Comparison of ENCODE assay signal across 8 mouse cellular contexts in genomic region chr11:62788935-62789616, GRCm38 (mm10). TPM values are rescaled to one million over a fixed set of nuclear protein-coding genes. Genes with fewer than 3 reads are reported as not detected.
DNase-seq lines count a peak whose midpoint lies in the region; ATAC-seq and TF ChIP-seq lines count a peak whose summit lies in the region.

TSS of gene Zfp286 (minus strand) at chr11:62789462.

- no peaks in the 10 kb centered on the region for H3K4me1 ChIP-seq in bone marrow macrophage, adult 2 months (ENCODE audit: control insufficient read depth, insufficient read depth, low read length)
- H3K4me1 ChIP-seq in embryonic facial prominence, embryonic 14.5 days (ENCODE audit: control insufficient read depth, insufficient read depth, low read length) = peaks cover 7% of the 10 kb centered on the region
- H3K4me1 ChIP-seq in heart, embryonic 10.5 days = peaks cover 11% of the 10 kb centered on the region; the same call in 1 of the 2 replicates
- H3K4me1 ChIP-seq in limb, embryonic 13.5 days = peaks cover 8% of the 10 kb centered on the region
- peaks cover 8% of the 10 kb centered on the region; the same call in 1 of the 2 replicates for H3K4me1 ChIP-seq in midbrain, embryonic 14.5 days (ENCODE audit: control insufficient read depth, insufficient read depth, low read length)

- peak; percentile 98 for ATAC-seq in embryonic facial prominence, embryonic 14.5 days (ENCODE audit: low read depth)
- peak; percentile 95 for ATAC-seq in limb, embryonic 13.5 days (ENCODE audit: low FRiP score, low read depth)
- ATAC-seq in midbrain, embryonic 14.5 days (ENCODE audit: low FRiP score, low TSS enrichment) = peak; percentile 95
- ATAC-seq in erythroid progenitor cell, adult 5-6 weeks (replicated peaks; ENCODE audit: low FRiP score, poor library complexity, severe bottlenecking) = no peak

- H3K27me3 ChIP-seq in embryonic facial prominence, embryonic 14.5 days (replicated peaks; ENCODE audit: control insufficient read depth, insufficient read depth, low read length) = no peaks in the 10 kb centered on the region
- H3K27me3 ChIP-seq in heart, embryonic 10.5 days (ENCODE audit: insufficient read depth, poor library complexity, severe bottlenecking) = no peaks in the 10 kb centered on the region
- H3K27me3 ChIP-seq in limb, embryonic 13.5 days = no peaks in the 10 kb centered on the region
- H3K27me3 ChIP-seq in midbrain, embryonic 14.5 days (ENCODE audit: control insufficient read depth, insufficient read depth, low read length) = no peaks in the 10 kb centered on the region

- TF ChIP-seq CTCF in bone marrow macrophage, adult 2 months (IDR thresholded peaks at IDR 0.05; ENCODE audit: low read depth, low read length) = no peak

- WGBS in embryonic facial prominence, embryonic 14.5 days = 5% methylated on average over 30 of the region's 34 CpGs
- WGBS in heart, embryonic 10.5 days = 8% methylated on average over 34 of the region's 34 CpGs
- 8% methylated on average over 34 of the region's 34 CpGs for WGBS in limb, embryonic 13.5 days
- WGBS in midbrain, embryonic 14.5 days = 6% methylated on average over 34 of the region's 34 CpGs

- H3K9me3 ChIP-seq in embryonic facial prominence, embryonic 14.5 days (ENCODE audit: control insufficient read depth, low read length) = peaks cover 13% of the 10 kb centered on the region
- no peaks in the 10 kb centered on the region for H3K9me3 ChIP-seq in heart, embryonic 10.5 days
- H3K9me3 ChIP-seq in limb, embryonic 13.5 days = peaks cover 11% of the 10 kb centered on the region
- H3K9me3 ChIP-seq in midbrain, embryonic 14.5 days (ENCODE audit: control insufficient read depth, low read length) = peaks cover 8% of the 10 kb centered on the region

- H3K4me3 ChIP-seq in bone marrow macrophage, adult 2 months (ENCODE audit: insufficient read depth, low read length) = peak within 1 kb of the TSS; percentile 45
- H3K4me3 ChIP-seq in embryonic facial prominence, embryonic 14.5 days (ENCODE audit: low read depth, low read length) = peak within 1 kb of the TSS; percentile 67
- H3K4me3 ChIP-seq in heart, embryonic 10.5 days = peak within 1 kb of the TSS; percentile 68
- peak within 1 kb of the TSS; percentile 60 for H3K4me3 ChIP-seq in limb, embryonic 13.5 days
- peak within 1 kb of the TSS; percentile 61 for H3K4me3 ChIP-seq in midbrain, embryonic 14.5 days (replicated peaks; ENCODE audit: low read depth, low read length)

- peak within 1 kb of the TSS; percentile 82 for H3K9ac ChIP-seq in embryonic facial prominence, embryonic 14.5 days (ENCODE audit: low read depth, low read length)
- peak within 1 kb of the TSS; percentile 79 for H3K9ac ChIP-seq in limb, embryonic 13.5 days
- peak within 1 kb of the TSS; percentile 74 for H3K9ac ChIP-seq in midbrain, embryonic 14.5 days (replicated peaks; ENCODE audit: low read length)

- H3K27ac ChIP-seq in bone marrow macrophage, adult 2 months (ENCODE audit: insufficient read depth, low read depth, low read length) = no peak within 1 kb of the TSS
- H3K27ac ChIP-seq in embryonic facial prominence, embryonic 14.5 days (replicated peaks; ENCODE audit: low read depth, low read length) = peak within 1 kb of the TSS; percentile 67; the same call in 1 of the 2 replicates
- H3K27ac ChIP-seq in heart, embryonic 10.5 days = peak within 1 kb of the TSS; percentile 85
- H3K27ac ChIP-seq in limb, embryonic 13.5 days = 0 out of 2 replicates have a peak within 1 kb of the TSS, but pooled peaks have one; percentile 7
- H3K27ac ChIP-seq in midbrain, embryonic 14.5 days (replicated peaks; ENCODE audit: low read depth, low read length) = peak within 1 kb of the TSS; percentile 72

- H3K36me3 ChIP-seq in embryonic facial prominence, embryonic 14.5 days (ENCODE audit: control insufficient read depth, insufficient read depth, low read length) = peaks cover 36% of the 10 kb centered on the region
- peaks cover 25% of the 10 kb centered on the region for H3K36me3 ChIP-seq in heart, embryonic 10.5 days
- peaks cover 39% of the 10 kb centered on the region for H3K36me3 ChIP-seq in limb, embryonic 13.5 days
- peaks cover 16% of the 10 kb centered on the region for H3K36me3 ChIP-seq in midbrain, embryonic 14.5 days (ENCODE audit: control insufficient read depth, insufficient read depth, low read length)

- H3K4me2 ChIP-seq in embryonic facial prominence, embryonic 14.5 days (ENCODE audit: low read depth, low read length) = peak within 1 kb of the TSS; percentile 65
- peak within 1 kb of the TSS; percentile 78 for H3K4me2 ChIP-seq in limb, embryonic 13.5 days (replicated peaks)
- peak within 1 kb of the TSS; percentile 83 for H3K4me2 ChIP-seq in midbrain, embryonic 14.5 days (ENCODE audit: low read length)

- no peak for TF ChIP-seq POLR2A in bone marrow macrophage, adult 2 months (IDR thresholded peaks at IDR 0.05; ENCODE audit: borderline replicate concordance, low read depth, low read length)

- peak; percentile 98 for DNase-seq in embryonic facial prominence, embryonic 14.5 days (ENCODE audit: low spot score)
- DNase-seq in heart, embryonic 10.5 days (ENCODE audit: low spot score) = peak; percentile 97
- DNase-seq in kidney, adult 9 months = peak; percentile 60
- peak; percentile 98 for DNase-seq in midbrain, embryonic 14.5 days
- peak; percentile 33 for DNase-seq in spleen, adult 12 weeks (ENCODE audit: low spot score)

RNA-seq across cellular contexts. Expression of gene Zfp286, which starts in this region (rescaled TPM):
- 1.7 and 2.1 TPM in 2 replicates for polyA plus RNA-seq in bone marrow macrophage, adult 2 months (2012; ENCODE audit: insufficient read depth, insufficient read length, missing spikeins)
- 17.8 and 26.7 TPM in 2 replicates for polyA plus RNA-seq in embryonic facial prominence, embryonic 14.5 days (2014; fragmentation: Nextera tagmentation; extraction: Ambion mirVana)
- polyA plus RNA-seq in heart, embryonic 10.5 days (2016; fragmentation: Nextera tagmentation; extraction: Ambion mirVana) = 10.8 and 14.9 TPM in 2 replicates
- 37.7 and 37.8 TPM in 2 replicates for polyA plus RNA-seq in limb, embryonic 13.5 days (2015; fragmentation: Nextera tagmentation; extraction: Ambion mirVana)
- polyA plus RNA-seq in midbrain, embryonic 14.5 days (2014; fragmentation: Nextera tagmentation; extraction: Ambion mirVana) = 31.2 and 32.5 TPM in 2 replicates
- not detected in 2 replicates for total RNA-seq in erythroid progenitor cell, adult 5-6 weeks (2015; ENCODE audit: low replicate concordance)
- not detected in 2 replicates for total RNA-seq in erythroid progenitor cell, adult 5-6 weeks (2017; ENCODE audit: low replicate concordance)

Comparison
In these comparisons a context has a peak if more than half of its experiments do, and no peak if none do; other contexts are left out.
1. DNase-seq: peak in every context shown above with its lines; median percentile 98 in embryonic facial prominence, embryonic 14.5 days; 98 in midbrain, embryonic 14.5 days; 97 in heart, embryonic 10.5 days; 60 in kidney, adult 9 months; 33 in spleen, adult 12 weeks.